Mouse (Mus musculus) ES-E14 (cell line): Measurements from ENCODE around the gene Ralgds.

Source experiments
- CHD2 ChIP-seq: IDR thresholded peaks from 2 replicates; pipeline ENCODE4 v1.6.1; 2014; ENCODE audit warnings: mild to moderate bottlenecking, low read depth, low read length, inconsistent platforms
- HCFC1 ChIP-seq: IDR thresholded peaks from 2 replicates; pipeline ENCODE4 v1.6.1; 2012; ENCODE audit warnings: low read length, inconsistent platforms, borderline replicate concordance; ENCODE audit not compliant: insufficient read depth
- MAFK ChIP-seq: IDR thresholded peaks from 2 replicates; pipeline ENCODE4 v1.6.1; 2014; ENCODE audit warnings: mild to moderate bottlenecking, low read depth, low read length, inconsistent platforms; ENCODE audit not compliant: insufficient read depth
- ZC3H11A ChIP-seq: IDR thresholded peaks from 2 replicates; pipeline ENCODE4 v1.6.1; 2012; ENCODE audit warnings: low read depth, mild to moderate bottlenecking, inconsistent platforms, low read length, borderline replicate concordance
- ZNF384 ChIP-seq: IDR thresholded peaks from 2 replicates; pipeline ENCODE4 v1.6.1; 2012; ENCODE audit warnings: low read depth, low read length, inconsistent platforms

DNA sequence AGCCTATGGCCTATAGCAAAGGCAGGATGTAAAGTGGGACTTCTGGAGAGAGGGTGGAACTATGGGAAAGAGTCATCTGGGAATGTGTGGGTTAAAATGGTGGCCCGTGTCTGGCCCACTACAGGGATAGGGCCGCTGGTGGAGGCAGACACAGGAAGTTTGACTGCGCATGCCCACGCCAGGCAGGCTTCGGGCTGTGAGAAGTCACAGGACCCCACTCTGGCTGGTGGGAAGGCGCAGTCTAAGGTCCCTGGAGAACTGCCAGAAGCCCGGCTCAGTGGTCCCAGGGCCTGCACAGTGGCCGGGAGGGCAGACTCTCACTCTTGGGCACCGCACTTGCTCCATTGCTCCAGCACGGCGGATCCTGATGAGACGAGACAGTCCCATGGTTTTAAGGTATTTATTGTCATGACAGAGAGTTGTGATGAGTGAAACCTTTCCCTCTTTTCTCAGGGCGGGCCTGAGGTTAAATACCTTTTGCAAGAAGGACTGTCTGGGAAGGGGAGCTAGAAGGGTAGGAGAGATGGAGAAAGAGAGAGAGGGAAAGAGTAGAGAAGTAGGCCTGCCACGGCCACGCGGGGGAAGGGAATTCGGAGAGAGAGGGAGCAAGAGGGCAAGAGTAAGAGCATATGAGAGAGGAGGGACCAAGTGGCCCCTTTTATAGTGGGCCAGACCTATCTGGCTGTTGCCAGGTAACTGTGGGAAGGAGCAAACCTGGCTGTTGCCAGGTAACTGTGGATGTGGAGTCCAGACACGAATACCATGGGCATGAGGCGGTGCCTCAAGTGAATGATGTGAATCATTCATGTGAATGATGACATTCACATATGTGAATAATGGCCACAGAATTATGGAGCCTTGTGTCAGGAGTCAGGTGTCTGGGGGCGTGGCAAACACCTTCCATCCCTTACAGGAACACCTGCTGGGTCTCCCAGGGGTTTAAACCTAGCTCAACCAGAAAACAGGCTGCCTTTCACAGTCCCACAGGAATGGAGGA, 33.4 kb upstream of the Ralgds start:
- TF ChIP-seq HCFC1 (no peak), MAFK (no peak), ZC3H11A (no peak), CHD2 (no peak), ZNF384 (no peak)
